Mouse (Mus musculus) CD8-positive naive resting alpha-beta T cell, adult 2 months (primary cell): ENCODE measurements around the gene Lrrn3.
A peak's percentile ranks its signal among the peaks of the same experiment; 100 is the strongest.

Source experiments
- DNase-seq, 2 experiments: peaks; one replicate each; pipeline ENCODE4 v3.0.0; 2022; ENCODE audit warnings: low read depth in 2 of 2, low spot score in 2 of 2

The Lrrn3 gene

GRCm38 (mm10) chr12:41486331-41486730, at the start of gene Lrrn3:
Gene Lrrn3 (minus strand): TSS chr12:41486431.
- no peak for DNase-seq

GRCm38 (mm10) chr12:41528410-41528809, 42.2 kb upstream of the Lrrn3 start:
- DNase-seq: no peak

DNA sequence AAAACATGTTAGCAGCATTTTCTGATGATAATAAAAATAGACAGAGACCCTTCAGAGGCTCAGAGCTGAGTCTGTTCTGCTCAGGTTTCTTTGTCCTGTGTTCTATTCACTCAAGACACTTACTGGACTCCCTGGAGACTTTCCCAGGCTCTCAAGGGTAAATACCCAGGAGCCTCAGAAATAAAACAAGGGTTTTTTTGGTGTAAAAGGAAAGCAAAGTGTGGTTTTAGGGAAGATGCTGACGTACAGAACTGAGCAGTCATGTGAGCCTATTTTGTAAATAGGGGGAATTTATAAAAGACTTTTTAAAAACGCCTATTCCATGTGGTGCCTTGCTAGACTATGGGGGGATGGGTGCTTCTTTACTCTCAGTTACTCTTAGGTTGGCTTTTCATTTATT, 40.5 kb upstream of the Lrrn3 start:
- no peak for DNase-seq

GRCm38 (mm10) chr12:41521671-41522070, 35.4 kb upstream of the Lrrn3 start:
- DNase-seq: no peak

- DNase-seq: no peak
Observed at GRCm38 (mm10) chr12:41520326-41520725, 34.1 kb upstream of the Lrrn3 start.

DNA sequence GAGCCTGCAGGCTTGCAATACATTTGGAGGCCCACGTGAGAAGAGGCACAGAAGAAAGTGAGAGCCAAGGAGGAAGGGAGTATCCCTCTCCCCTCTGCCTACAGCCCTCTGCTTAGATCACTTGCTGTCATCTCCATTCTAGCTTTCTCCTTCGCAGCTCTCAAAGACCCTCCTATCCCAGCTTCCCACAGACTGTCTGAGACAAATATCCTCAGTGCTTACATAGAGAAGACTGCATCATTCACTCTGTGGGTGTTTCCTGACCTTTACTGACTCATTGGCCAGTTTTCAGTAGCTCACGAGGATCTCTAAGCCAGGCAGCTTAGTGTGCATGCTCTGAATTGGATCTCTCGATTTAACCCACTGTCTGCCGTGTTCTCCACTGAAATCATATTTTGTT, 32.7 kb upstream of the Lrrn3 start:
- DNase-seq: no peak

- no peak for DNase-seq
Observed at GRCm38 (mm10) chr12:41510588-41510987, 24.4 kb upstream of the Lrrn3 start.

GRCm38 (mm10) chr12:41508610-41509009, 22.4 kb upstream of the Lrrn3 start:
- DNase-seq: no peak

DNA sequence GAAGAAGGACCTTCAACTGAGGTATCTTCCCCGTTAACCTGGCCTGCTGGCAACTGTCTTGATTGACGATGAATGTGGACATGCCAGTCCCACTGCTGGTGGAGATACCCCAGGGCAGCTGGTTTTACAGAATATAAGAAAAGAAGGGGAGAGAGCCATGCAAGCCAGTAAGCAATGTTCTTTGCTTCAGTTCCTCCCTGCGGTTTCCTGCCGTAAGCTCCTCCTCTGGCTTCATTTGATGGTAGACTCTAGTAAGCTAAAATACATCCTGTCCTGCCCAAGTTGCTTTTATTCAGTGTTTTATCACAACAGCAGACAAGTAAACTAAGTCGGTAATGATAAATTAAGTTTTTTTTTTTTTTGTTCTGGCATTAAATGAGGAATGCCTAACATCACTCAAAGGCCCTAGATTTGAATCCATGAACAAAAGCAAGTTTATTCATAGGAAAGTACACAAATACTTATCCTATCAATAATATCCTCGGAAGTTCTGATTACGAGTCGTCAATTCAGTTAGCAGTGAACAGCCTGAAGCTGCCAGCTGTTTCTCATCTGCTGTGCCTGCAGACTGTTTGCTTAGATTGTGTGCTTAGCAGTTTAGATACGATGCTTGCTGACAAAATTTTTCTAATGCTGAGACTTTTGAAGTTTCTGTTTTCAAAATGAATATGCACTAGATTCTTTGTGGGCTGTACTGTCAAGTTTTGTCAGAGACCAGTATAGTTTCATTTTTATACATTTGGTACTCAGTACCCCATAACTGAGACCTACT, 14.0 kb upstream of the Lrrn3 start:
- peak in 1 of 2 experiments; percentile 19 for DNase-seq

DNA sequence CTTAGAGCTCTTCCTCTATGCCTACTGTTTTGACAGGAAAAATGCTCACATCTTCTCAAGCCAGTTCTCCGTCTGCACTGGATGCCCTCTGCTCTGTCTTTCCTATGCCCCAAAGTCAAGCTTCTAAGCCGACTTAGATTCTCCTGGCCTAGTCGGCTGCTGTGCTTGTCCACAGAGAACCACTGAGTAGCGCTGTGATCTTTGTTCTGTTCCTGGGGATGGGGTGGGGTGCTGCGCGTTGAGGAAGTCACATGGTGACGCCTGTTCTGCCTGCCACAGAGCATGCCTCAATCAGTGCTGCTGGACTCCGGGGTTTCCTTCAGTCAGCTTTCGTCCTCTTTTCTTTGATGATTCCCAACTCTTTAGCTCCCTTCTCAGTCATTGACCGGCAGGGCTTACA, 8.4 kb upstream of the Lrrn3 start:
- DNase-seq: peak in 1 of 2 experiments; percentile 18

GRCm38 (mm10) chr12:41487005-41487404, 774 bp upstream of the Lrrn3 start:
- DNase-seq: peak in 1 of 2 experiments; percentile 29

GRCm38 (mm10) chr12:41485512-41486215, 567 bp downstream of the Lrrn3 start:
- DNase-seq: no peak

DNA sequence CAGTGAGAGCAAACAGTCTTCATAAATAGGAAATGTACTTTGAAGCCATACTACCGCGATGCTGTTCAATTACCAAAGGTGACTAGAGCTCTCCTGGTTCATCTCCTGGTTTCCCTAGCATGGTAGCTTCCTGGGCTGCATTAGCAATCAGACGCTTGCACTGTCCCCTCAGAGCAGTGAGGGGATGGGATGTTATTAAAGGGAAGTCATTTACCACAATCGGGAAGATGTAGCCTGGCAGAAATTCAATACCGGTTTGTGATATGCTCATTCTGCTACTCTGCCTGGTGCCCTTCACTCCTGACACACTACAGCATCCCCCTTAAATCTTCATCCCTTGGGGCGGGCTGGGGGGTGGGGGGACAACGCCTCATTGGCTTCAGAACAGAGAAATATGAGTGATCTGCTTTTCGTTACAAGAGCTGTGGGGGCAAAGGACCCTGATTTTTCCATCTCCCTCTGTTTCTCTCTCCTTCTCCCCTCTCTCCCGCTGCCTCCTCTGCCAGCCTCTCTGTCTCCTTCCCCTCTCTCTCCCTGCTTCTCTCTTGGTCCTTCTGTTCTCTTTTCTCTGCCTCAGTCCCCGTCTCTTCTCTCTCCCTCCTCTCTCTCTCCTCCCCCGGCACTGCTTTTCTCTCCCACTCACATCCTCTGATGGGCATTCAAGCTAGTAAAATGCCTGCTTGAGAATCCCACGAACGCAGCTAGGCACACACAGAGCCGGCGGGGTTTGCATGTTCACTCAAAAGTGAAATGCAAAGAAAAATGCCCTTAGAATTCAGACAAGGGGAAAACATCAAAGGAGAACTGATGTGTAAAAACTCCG, 1.3 kb downstream of the Lrrn3 start:
- no peak for DNase-seq

DNA sequence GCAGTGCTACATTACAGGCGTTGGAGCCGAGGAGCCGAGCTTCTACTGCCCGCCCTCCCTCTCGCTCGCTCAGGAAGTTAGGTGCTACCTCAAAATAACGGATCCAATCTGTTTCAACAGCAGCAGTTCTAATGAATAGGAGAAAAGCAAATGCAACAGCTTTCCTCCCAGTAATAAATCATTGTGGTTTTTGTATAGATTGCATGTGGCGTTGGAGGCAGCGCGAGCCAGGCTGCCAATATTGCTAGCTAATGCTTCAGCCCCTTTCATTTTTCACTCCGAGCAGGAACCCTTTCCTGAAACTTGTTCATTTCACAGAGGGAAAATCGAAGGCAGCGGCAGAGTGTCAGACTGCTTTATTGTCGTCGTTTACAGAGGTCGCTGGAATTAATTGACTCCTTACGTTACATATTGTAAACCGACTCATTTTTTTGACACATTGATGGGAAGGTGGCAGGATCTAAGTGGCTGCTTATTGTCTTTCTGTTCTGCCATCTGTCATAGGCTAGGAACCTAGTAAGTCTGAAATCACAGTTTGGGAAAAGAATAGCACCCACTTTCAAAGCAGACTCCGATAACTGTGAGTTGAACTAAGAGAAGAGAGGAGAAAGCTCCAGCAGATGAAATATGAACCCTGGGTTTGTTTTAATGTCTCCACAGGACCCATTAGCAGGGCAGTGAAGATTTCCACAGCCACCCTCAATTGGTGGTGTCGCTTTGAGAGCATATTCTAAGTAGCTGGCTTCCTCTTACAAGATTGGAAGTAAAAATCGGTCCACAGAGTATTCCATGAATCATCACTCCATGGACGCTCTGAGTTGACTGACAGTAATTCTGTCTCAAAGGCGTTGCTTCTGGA, 2.4 kb downstream of the Lrrn3 start:
- no peak for DNase-seq

- no peak for DNase-seq
Observed at GRCm38 (mm10) chr12:41483091-41483592, 3.1 kb downstream of the Lrrn3 start.

DNA sequence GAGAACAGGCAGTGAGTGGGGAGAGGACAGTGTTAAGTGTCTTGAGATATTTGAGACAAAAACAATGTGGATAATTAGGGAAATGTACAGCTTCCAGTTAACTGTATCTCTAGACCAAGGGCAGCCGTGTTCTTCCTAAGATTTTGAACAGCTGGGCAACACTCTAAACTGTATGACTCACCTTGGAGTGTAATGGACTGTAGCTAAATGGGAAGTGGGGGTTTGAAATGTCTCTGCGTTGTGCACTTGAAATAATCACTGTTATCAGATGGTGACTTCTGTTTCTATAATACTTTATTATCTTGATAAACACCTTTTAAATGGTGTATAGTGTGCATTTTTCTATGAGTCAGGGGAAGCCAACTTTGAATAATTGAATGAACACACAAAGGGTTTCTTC, 4.7 kb downstream of the Lrrn3 start:
- no peak for DNase-seq

- DNase-seq: no peak
Observed at GRCm38 (mm10) chr12:41469096-41469801, 17.0 kb downstream of the Lrrn3 start.

GRCm38 (mm10) chr12:41468374-41468991, 17.7 kb downstream of the Lrrn3 start:
- no peak for DNase-seq

DNA sequence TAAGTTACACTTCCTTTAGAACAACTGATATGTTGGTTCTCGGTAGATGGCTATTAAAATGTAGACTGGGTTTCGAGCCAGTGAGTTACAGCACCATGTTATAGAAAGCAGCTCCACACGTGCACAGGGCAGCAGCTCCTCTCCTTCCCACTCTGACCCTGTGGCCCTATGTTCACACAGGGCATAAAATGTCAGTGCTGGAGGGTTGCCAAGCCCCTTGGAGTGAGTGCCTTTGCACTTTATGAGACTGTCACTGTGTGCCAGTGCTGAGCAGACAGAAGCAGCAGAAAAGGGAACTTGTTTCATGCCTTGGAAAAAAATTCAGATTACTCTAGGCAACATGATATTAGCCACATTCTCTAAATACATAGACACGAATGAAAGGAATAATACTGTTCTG, 47.8 kb downstream of the Lrrn3 start:
- DNase-seq: no peak
